ENCODE assay signal across 8 mouse cellular contexts in the genomic region with DNA sequence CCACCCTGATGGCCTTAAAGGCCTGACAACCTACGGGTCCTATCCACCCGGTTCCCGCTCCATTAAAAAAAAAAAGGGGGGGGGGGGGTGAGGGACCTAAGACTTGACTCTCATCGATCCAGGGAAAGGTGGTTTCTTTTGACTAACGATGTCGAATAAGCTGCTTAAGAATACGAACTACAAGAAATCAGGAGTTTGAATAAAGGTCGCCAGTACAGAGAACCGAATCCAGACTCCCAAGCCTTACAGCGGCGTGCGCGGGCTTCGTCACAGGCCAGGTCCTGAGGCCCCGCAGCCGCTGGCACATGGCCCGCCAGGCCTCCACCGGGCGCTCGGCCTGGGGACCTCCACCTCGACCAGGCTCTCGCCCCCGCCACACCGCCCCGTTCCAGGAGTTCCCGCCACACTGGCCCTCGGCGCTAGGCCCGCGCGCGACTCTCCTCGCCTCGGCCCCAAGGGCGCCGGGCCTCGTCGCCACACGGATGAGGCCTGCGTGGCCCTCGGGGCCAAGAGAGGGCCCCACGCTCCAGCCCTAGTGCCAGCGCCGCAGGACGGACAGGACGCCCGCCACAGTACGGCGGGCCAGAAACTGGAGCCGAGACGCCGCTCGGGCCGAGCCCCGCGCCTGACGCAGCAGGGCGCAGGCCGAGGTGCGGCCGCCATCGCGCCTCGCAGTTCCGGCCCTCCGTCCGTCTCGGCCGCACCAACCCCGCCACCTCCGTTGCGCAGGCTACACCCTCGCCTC. TPM values are rescaled to one million over a fixed set of nuclear protein-coding genes. Genes with fewer than 3 reads are reported as not detected.
DNase-seq lines count a peak whose midpoint lies in the region; ATAC-seq lines count a peak whose summit lies in the region.

No protein-coding gene starts in this region.

- peaks cover 21% of the 10 kb centered on the region for H3K4me1 ChIP-seq in embryonic facial prominence, embryonic 13.5 days
- peaks cover 16% of the 10 kb centered on the region for H3K4me1 ChIP-seq in heart, embryonic 11.5 days (ENCODE audit: control insufficient read depth, insufficient read depth, low read length)
- peaks cover 34% of the 10 kb centered on the region for H3K4me1 ChIP-seq in neural tube, embryonic 15.5 days

- H3K27me3 ChIP-seq in embryonic facial prominence, embryonic 13.5 days, result no peaks in the 10 kb centered on the region
- H3K27me3 ChIP-seq in heart, embryonic 11.5 days (ENCODE audit: control insufficient read depth, insufficient read depth, low read length), result no peaks in the 10 kb centered on the region
- no peaks in the 10 kb centered on the region for H3K27me3 ChIP-seq in neural tube, embryonic 15.5 days (replicated peaks)

- DNase-seq in ES-CJ7 (ENCODE audit: low read depth, low spot score), result peak; percentile 35
- DNase-seq in adrenal gland, postnatal 10 days, result peak; percentile 77
- peak; percentile 58 for DNase-seq in kidney, adult 9 months
- DNase-seq in lung, adult 18-20 months, result peak; percentile 49 to 50
- no peak for DNase-seq in T-cell, adult 2 months (ENCODE audit: low spot score)

- peak; percentile 61 for ATAC-seq in embryonic facial prominence, embryonic 13.5 days (ENCODE audit: insufficient number of reproducible peaks, insufficient read depth, low FRiP score, low TSS enrichment, low read depth)
- ATAC-seq in heart, embryonic 11.5 days (replicated peaks; ENCODE audit: insufficient number of reproducible peaks, low FRiP score, low TSS enrichment), result peak; percentile 66
- ATAC-seq in neural tube, embryonic 15.5 days (ENCODE audit: low FRiP score), result peak; percentile 77

- H3K9ac ChIP-seq in embryonic facial prominence, embryonic 13.5 days, result peak overlapping the region; percentile 100
- H3K9ac ChIP-seq in heart, embryonic 11.5 days (ENCODE audit: low read depth, low read length), result peak overlapping the region; percentile 100
- H3K9ac ChIP-seq in neural tube, embryonic 15.5 days (replicated peaks), result peak overlapping the region; percentile 99

- under 1% methylated on average over 73 of the region's 73 CpGs for WGBS in embryonic facial prominence, embryonic 13.5 days
- under 1% methylated on average over 73 of the region's 73 CpGs for WGBS in heart, embryonic 11.5 days (ENCODE audit: insufficient replicate concordance)
- WGBS in neural tube, embryonic 15.5 days, result under 1% methylated on average over 73 of the region's 73 CpGs

- peaks cover 14% of the 10 kb centered on the region for H3K36me3 ChIP-seq in embryonic facial prominence, embryonic 13.5 days
- peaks cover 4% of the 10 kb centered on the region; the same call in 1 of the 2 replicates for H3K36me3 ChIP-seq in heart, embryonic 11.5 days (ENCODE audit: control insufficient read depth, insufficient read depth, low read length)
- peaks cover 7% of the 10 kb centered on the region for H3K36me3 ChIP-seq in neural tube, embryonic 15.5 days

- H3K4me2 ChIP-seq in embryonic facial prominence, embryonic 13.5 days, result peak overlapping the region; percentile 73
- H3K4me2 ChIP-seq in heart, embryonic 11.5 days, result peak overlapping the region; percentile 93
- H3K4me2 ChIP-seq in neural tube, embryonic 15.5 days, result peak overlapping the region; percentile 87

- peak overlapping the region; percentile 98 for H3K4me3 ChIP-seq in embryonic facial prominence, embryonic 13.5 days
- peak overlapping the region; percentile 93 for H3K4me3 ChIP-seq in heart, embryonic 11.5 days (ENCODE audit: low read depth, low read length)
- peak overlapping the region; percentile 98 for H3K4me3 ChIP-seq in neural tube, embryonic 15.5 days (replicated peaks)

- peak overlapping the region; percentile 97 for H3K27ac ChIP-seq in embryonic facial prominence, embryonic 13.5 days
- peak overlapping the region; percentile 93 for H3K27ac ChIP-seq in heart, embryonic 11.5 days (ENCODE audit: low read depth, low read length)
- H3K27ac ChIP-seq in neural tube, embryonic 15.5 days (replicated peaks), result peak overlapping the region; percentile 97

- H3K9me3 ChIP-seq in embryonic facial prominence, embryonic 13.5 days, result no peaks in the 10 kb centered on the region
- no peaks in the 10 kb centered on the region for H3K9me3 ChIP-seq in heart, embryonic 11.5 days (replicated peaks; ENCODE audit: control insufficient read depth, low read length)
- H3K9me3 ChIP-seq in neural tube, embryonic 15.5 days (replicated peaks), result no peaks in the 10 kb centered on the region

RNA-seq across cellular contexts. Expression of a gene that starts 0.6 kb away (rescaled TPM):
- total RNA-seq in adrenal gland, postnatal 10 days (2021), result 100 to 1,000 TPM; 395 to 399 TPM
- 1,121 and 1,158 TPM in 2 replicates for polyA plus RNA-seq in embryonic facial prominence, embryonic 13.5 days (2015; fragmentation: Nextera tagmentation; extraction: Ambion mirVana)
- 886 and 909 TPM in 2 replicates for polyA plus RNA-seq in heart, embryonic 11.5 days (2014; fragmentation: Nextera tagmentation; extraction: Ambion mirVana)
- 511 and 660 TPM in 2 replicates for polyA plus RNA-seq in neural tube, embryonic 15.5 days (2015; fragmentation: Nextera tagmentation; extraction: Ambion mirVana)

RNA-seq across cellular contexts. Expression of a gene that starts 11.7 kb away (rescaled TPM):
- total RNA-seq in adrenal gland, postnatal 10 days (2021), result 10 to 100 TPM; 32.3 to 34.9 TPM
- polyA plus RNA-seq in embryonic facial prominence, embryonic 13.5 days (2015; fragmentation: Nextera tagmentation; extraction: Ambion mirVana), result 51.5 and 58.6 TPM in 2 replicates
- polyA plus RNA-seq in heart, embryonic 11.5 days (2014; fragmentation: Nextera tagmentation; extraction: Ambion mirVana), result 28.1 and 36.5 TPM in 2 replicates
- polyA plus RNA-seq in neural tube, embryonic 15.5 days (2015; fragmentation: Nextera tagmentation; extraction: Ambion mirVana), result 22.6 and 30.8 TPM in 2 replicates

RNA-seq across cellular contexts. Expression of a gene that starts 14.7 kb away (rescaled TPM):
- 1 to 10 TPM; 2.0 to 6.6 TPM for total RNA-seq in adrenal gland, postnatal 10 days (2021)
- 3.9 and 5.5 TPM in 2 replicates for polyA plus RNA-seq in embryonic facial prominence, embryonic 13.5 days (2015; fragmentation: Nextera tagmentation; extraction: Ambion mirVana)
- polyA plus RNA-seq in heart, embryonic 11.5 days (2014; fragmentation: Nextera tagmentation; extraction: Ambion mirVana), result 2.3 TPM in 2 replicates
- polyA plus RNA-seq in neural tube, embryonic 15.5 days (2015; fragmentation: Nextera tagmentation; extraction: Ambion mirVana), result 1.5 and 2.1 TPM in 2 replicates

RNA-seq across cellular contexts. Expression of a gene that starts 37.3 kb away (rescaled TPM):
- 10 to 100 TPM; 86.9 to 90.3 TPM for total RNA-seq in adrenal gland, postnatal 10 days (2021)
- polyA plus RNA-seq in embryonic facial prominence, embryonic 13.5 days (2015; fragmentation: Nextera tagmentation; extraction: Ambion mirVana), result 162 and 176 TPM in 2 replicates
- 118 and 151 TPM in 2 replicates for polyA plus RNA-seq in heart, embryonic 11.5 days (2014; fragmentation: Nextera tagmentation; extraction: Ambion mirVana)
- polyA plus RNA-seq in neural tube, embryonic 15.5 days (2015; fragmentation: Nextera tagmentation; extraction: Ambion mirVana), result 204 and 207 TPM in 2 replicates

RNA-seq across cellular contexts. Expression of a gene that starts 38.4 kb away (rescaled TPM):
- 10 to 100 TPM; 30.4 to 46.1 TPM for total RNA-seq in adrenal gland, postnatal 10 days (2021)
- 8.3 and 10.0 TPM in 2 replicates for polyA plus RNA-seq in embryonic facial prominence, embryonic 13.5 days (2015; fragmentation: Nextera tagmentation; extraction: Ambion mirVana)
- 6.4 and 6.9 TPM in 2 replicates for polyA plus RNA-seq in heart, embryonic 11.5 days (2014; fragmentation: Nextera tagmentation; extraction: Ambion mirVana)
- polyA plus RNA-seq in neural tube, embryonic 15.5 days (2015; fragmentation: Nextera tagmentation; extraction: Ambion mirVana), result 11.5 and 12.5 TPM in 2 replicates
